Mouse (Mus musculus): ENCODE measurements around the gene Ston2. TPM values are rescaled to one million over a fixed set of nuclear protein-coding genes. Genes with fewer than 3 reads are reported as not detected.
A peak's percentile ranks its signal among the peaks of the same experiment; 100 is the strongest.

The Ston2 gene
- total and polyA plus RNA-seq, 2 experiments from 2014 or later, result 7.7 to 21.9 TPM

DNA sequence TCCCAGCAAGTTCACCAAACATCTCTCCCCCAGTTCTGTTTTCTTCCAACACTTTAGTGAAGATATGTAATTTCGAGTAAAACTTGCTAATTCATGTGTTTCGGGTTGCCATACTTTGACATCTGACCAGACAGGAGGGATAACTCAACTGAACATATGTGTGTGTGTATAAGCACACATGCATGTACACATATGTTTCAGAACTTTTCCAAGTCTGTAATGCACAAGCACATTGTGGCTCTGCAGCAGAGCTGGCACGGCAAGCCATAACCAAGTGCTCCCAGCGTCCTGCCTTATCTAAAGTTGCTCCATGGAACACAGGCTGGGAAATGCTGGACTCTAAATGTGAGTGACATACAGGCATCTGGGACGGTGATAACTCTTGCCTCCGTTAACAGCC, 78.6 kb downstream of the Ston2 start:
- TF ChIP-seq CTCF (IDR thresholded peaks at IDR 0.05; ENCODE audit: low read depth), result no peak
- Histone ChIP-seq H3K4me2 (ENCODE audit: low read depth, low read length) (no peak overlapping the region), H3K27me3 (ENCODE audit: insufficient read depth, low read length) (no peaks in the 10 kb centered on the region), H3K9ac (replicated peaks; ENCODE audit: low read length) (no peak overlapping the region), H3K4me3 (ENCODE audit: low read length) (no peak overlapping the region), H3K36me3 (ENCODE audit: insufficient read depth, low read length) (no peaks in the 10 kb centered on the region), H3K27ac (no peak overlapping the region), H3K4me1 (ENCODE audit: insufficient read depth, low read length) (no peaks in the 10 kb centered on the region), H3K9me3 (ENCODE audit: low read length) (no peaks in the 10 kb centered on the region)
- DNase-seq (ENCODE audit: low spot score) (no peak), ATAC-seq (no peak)
- 82% methylated on average over 6 of the region's 6 CpGs for WGBS

GRCm38 (mm10) chr12:91709232-91709631, 79.0 kb downstream of the Ston2 start:
- Histone ChIP-seq H3K27me3 (ENCODE audit: insufficient read depth, low read length) (no peaks in the 10 kb centered on the region), H3K4me3 (ENCODE audit: low read length) (no peak overlapping the region)

GRCm38 (mm10) chr12:91707807-91708206, 80.4 kb downstream of the Ston2 start:
- Histone ChIP-seq H3K9ac (replicated peaks; ENCODE audit: low read length) (no peak overlapping the region), H3K27ac (no peak overlapping the region), H3K4me2 (ENCODE audit: low read depth, low read length) (no peak overlapping the region), H3K27me3 (ENCODE audit: insufficient read depth, low read length) (no peaks in the 10 kb centered on the region), H3K4me3 (ENCODE audit: low read length) (no peak overlapping the region), H3K9me3 (ENCODE audit: low read length) (no peaks in the 10 kb centered on the region), H3K36me3 (ENCODE audit: insufficient read depth, low read length) (no peaks in the 10 kb centered on the region), H3K4me1 (ENCODE audit: insufficient read depth, low read length) (no peaks in the 10 kb centered on the region)
- no peak for ATAC-seq
- DNase-seq (ENCODE audit: low spot score), result no peak
- TF ChIP-seq CTCF (IDR thresholded peaks at IDR 0.05; ENCODE audit: low read depth), result no peak
- 45% methylated on average over 4 of the region's 4 CpGs for WGBS

More at GRCm38 (mm10) chr12:91709232-91709631, 79.0 kb downstream of the Ston2 start:
- Histone ChIP-seq H3K4me1 (ENCODE audit: insufficient read depth, low read length) (no peaks in the 10 kb centered on the region), H3K4me2 (ENCODE audit: low read depth, low read length) (no peak overlapping the region), H3K27ac (no peak overlapping the region), H3K9ac (replicated peaks; ENCODE audit: low read length) (no peak overlapping the region), H3K9me3 (ENCODE audit: low read length) (no peaks in the 10 kb centered on the region), H3K36me3 (ENCODE audit: insufficient read depth, low read length) (no peaks in the 10 kb centered on the region)
- 63% methylated on average over 5 of the region's 5 CpGs for WGBS
- TF ChIP-seq CTCF (IDR thresholded peaks at IDR 0.05; ENCODE audit: low read depth), result no peak
- DNase-seq (ENCODE audit: low spot score), result no peak
- no peak for ATAC-seq

DNA sequence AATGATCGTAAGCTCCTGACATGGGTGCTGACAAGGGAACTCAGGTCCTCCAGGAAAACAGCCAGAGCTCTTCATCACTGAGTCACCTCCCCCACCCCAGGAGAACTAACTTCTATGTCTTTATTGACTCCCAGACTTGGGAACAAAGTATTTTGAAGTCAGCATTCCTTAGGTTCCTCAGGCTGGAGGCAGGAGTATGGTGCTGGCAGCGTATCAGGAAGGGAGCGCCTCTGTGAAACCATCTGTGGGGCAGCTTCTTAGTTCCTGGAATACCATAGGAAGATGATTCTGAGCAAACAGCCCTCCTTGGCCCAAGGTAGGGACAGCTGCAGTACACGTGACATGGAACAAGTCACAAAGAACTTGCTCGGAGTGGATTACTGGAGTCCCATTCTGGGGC, 84.7 kb downstream of the Ston2 start:
- DNase-seq (ENCODE audit: low spot score) (no peak), ATAC-seq (0 out of 2 replicates have a peak, but pooled peaks have one; percentile 32)
- Histone ChIP-seq H3K27ac (no peak overlapping the region), H3K4me1 (ENCODE audit: insufficient read depth, low read length) (no peaks in the 10 kb centered on the region), H3K4me2 (ENCODE audit: low read depth, low read length) (no peak overlapping the region), H3K27me3 (ENCODE audit: insufficient read depth, low read length) (no peaks in the 10 kb centered on the region), H3K36me3 (ENCODE audit: insufficient read depth, low read length) (no peaks in the 10 kb centered on the region), H3K9ac (replicated peaks; ENCODE audit: low read length) (no peak overlapping the region), H3K9me3 (ENCODE audit: low read length) (no peaks in the 10 kb centered on the region), H3K4me3 (ENCODE audit: low read length) (no peak overlapping the region)
- TF ChIP-seq CTCF (IDR thresholded peaks at IDR 0.05; ENCODE audit: low read depth), result no peak
- 73% methylated on average over 5 of the region's 5 CpGs for WGBS

DNA sequence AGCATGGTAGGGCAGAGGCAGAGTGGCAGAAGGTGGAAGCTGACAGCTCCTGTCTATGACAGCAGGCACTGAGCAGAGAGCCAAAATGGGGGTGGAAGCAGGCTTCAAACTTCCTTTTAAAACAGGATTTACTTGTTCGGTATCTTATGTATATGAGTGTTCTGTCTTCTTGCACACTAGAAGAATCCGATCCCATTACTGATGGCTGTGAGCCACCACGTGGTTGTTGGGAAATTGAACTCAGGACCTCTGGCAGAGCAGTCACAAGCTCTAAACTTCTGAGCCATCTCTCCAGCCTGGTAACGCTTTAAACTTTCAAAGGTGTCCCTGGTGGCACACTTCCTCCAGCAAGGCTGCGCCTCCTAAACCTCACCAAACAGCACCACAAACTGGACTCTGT, 85.4 kb downstream of the Ston2 start:
- Histone ChIP-seq H3K4me3 (ENCODE audit: low read length) (no peak overlapping the region), H3K36me3 (ENCODE audit: insufficient read depth, low read length) (no peaks in the 10 kb centered on the region), H3K27ac (no peak overlapping the region), H3K4me1 (ENCODE audit: insufficient read depth, low read length) (no peaks in the 10 kb centered on the region), H3K27me3 (ENCODE audit: insufficient read depth, low read length) (no peaks in the 10 kb centered on the region), H3K9me3 (ENCODE audit: low read length) (no peaks in the 10 kb centered on the region), H3K9ac (replicated peaks; ENCODE audit: low read length) (no peak overlapping the region), H3K4me2 (ENCODE audit: low read depth, low read length) (no peak overlapping the region)
- no peak for ATAC-seq
- 90% methylated on average over 5 of the region's 5 CpGs for WGBS
- no peak for DNase-seq (ENCODE audit: low spot score)
- no peak for TF ChIP-seq CTCF (IDR thresholded peaks at IDR 0.05; ENCODE audit: low read depth)

DNA sequence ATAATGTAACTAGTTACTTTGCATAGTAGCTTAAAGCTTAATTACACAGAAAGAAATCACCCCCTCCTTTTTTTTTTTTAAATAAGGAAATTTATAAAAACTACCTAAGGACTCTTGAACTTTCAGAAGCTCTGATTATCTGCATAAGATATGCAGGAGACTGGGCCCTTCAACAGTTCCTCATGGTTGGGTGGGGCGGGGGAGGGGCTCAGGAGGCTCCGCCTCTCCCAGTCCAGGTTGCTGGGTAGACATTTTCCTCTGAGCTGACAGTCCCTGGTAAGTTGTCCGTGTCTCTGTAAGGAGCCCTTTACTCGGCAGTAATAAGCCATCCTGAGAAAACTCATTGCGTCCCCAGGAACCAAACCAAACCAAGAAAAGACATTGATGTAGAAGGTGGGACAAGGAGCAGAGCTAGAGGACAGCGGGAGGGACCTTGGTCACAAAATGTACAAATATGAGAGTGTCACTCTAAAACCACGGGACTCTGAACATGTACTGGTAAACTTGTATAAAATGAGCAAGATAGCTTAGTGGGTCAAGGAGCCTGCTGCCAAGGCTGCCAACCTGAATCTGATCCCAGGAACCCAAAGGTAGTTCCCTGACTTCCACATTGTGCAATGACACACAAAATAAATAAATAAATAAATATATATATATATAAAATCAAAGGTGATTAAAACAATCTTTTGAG, 88.6 kb downstream of the Ston2 start:
- DNase-seq (ENCODE audit: low spot score), result no peak
- no peak for ATAC-seq
- Histone ChIP-seq H3K9me3 (ENCODE audit: low read length) (no peaks in the 10 kb centered on the region), H3K4me1 (ENCODE audit: insufficient read depth, low read length) (no peaks in the 10 kb centered on the region), H3K4me2 (ENCODE audit: low read depth, low read length) (no peak overlapping the region), H3K9ac (replicated peaks; ENCODE audit: low read length) (no peak overlapping the region), H3K4me3 (ENCODE audit: low read length) (no peak overlapping the region), H3K27me3 (ENCODE audit: insufficient read depth, low read length) (no peaks in the 10 kb centered on the region), H3K27ac (no peak overlapping the region), H3K36me3 (ENCODE audit: insufficient read depth, low read length) (no peaks in the 10 kb centered on the region)
- no peak for TF ChIP-seq CTCF (IDR thresholded peaks at IDR 0.05; ENCODE audit: low read depth)
- 87% methylated on average over 7 of the region's 7 CpGs for WGBS

- no peak for TF ChIP-seq CTCF (IDR thresholded peaks at IDR 0.05; ENCODE audit: low read depth)
- Histone ChIP-seq H3K36me3 (ENCODE audit: insufficient read depth, low read length) (no peaks in the 10 kb centered on the region), H3K4me2 (ENCODE audit: low read depth, low read length) (no peak overlapping the region), H3K9me3 (ENCODE audit: low read length) (no peaks in the 10 kb centered on the region), H3K4me1 (ENCODE audit: insufficient read depth, low read length) (no peaks in the 10 kb centered on the region), H3K4me3 (ENCODE audit: low read length) (no peak overlapping the region), H3K9ac (replicated peaks; ENCODE audit: low read length) (no peak overlapping the region), H3K27me3 (ENCODE audit: insufficient read depth, low read length) (no peaks in the 10 kb centered on the region), H3K27ac (no peak overlapping the region)
- DNase-seq (ENCODE audit: low spot score), result no peak
- ATAC-seq, result no peak
- WGBS, result 78% methylated on average over 4 of the region's 4 CpGs
These were observed 92.0 kb downstream of the Ston2 start for GRCm38 (mm10) chr12:91696231-91696630.

Data from hindbrain, postnatal 0 days (tissue).